Mouse (Mus musculus) left cerebral cortex, adult 11 months (tissue): ENCODE measurements around the gene Cipc.

Source experiments
- DNase-seq: peaks from one replicate; pipeline ENCODE4 v3.0.0; 2022; ENCODE audit warnings: low spot score

The Cipc gene

DNA sequence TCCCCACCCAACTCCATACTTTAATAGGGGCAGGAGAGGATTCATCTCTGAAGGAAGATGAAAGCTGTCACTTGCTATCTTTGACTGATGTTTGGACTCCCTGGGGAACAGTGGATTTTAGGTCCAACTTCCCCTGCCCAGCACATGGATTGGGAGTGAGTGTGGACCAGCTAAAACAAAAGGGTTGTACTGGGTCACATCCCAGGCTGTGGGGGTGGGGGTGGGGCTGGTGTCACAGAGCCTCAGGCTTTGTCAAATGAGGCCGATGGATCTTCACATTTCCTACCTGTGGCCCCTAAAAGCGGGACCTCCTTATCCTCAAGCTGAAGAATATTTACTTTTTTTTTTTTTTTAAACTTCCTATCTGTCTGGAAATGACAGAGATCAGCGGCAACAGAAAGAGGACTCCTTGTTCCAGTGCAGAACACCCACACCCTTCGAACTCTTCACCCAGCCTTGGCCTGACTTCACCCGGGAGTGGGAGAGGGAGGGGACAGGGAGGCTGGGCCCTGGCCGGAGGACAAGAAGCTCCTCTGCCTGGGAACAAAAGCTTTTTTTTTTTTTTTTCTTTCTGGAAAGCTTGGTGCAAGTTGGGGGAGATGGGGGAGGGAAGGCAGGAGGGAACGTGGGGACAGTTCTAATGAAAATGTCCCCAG, 14.8 kb upstream of the Cipc start:
- no peak for DNase-seq

DNA sequence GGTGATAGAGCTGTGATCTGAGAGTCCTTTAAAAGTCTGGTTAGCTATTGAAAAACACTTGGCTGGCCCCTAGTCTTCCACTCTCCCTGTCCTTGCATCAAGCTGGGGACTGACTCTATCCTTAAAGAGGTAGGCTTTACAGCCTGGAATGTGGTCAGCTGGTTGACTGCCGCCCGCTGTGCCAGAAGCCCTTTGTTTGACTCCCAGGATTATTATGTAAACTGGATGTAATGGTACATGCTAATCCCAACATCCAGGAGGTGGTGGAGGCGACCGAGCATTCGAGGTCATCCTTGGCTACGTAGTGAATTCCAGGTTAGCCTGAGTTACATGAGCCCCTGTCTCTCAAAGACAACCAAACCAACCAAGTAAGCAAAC, 14.3 kb upstream of the Cipc start:
- no peak for DNase-seq

DNA sequence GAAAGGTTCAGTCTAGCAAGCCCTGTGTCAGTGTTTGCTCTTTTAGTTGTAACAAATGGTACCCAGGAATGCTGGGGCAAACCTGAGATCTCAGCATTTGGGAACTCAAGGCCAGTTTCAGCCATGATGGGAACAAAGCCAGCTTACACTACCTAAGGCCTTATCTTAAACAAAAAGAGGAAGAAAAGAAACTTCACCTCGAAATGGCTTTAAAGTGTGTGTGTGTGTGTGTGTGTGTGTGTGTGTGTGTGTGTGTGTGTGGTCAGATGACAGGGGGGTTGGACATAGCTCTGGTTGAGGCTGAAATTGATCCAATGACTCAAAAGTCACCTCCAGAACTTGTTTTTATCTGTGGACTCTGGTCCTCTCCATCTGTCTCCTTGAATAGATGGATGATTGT, 12.1 kb upstream of the Cipc start:
- DNase-seq = no peak

DNA sequence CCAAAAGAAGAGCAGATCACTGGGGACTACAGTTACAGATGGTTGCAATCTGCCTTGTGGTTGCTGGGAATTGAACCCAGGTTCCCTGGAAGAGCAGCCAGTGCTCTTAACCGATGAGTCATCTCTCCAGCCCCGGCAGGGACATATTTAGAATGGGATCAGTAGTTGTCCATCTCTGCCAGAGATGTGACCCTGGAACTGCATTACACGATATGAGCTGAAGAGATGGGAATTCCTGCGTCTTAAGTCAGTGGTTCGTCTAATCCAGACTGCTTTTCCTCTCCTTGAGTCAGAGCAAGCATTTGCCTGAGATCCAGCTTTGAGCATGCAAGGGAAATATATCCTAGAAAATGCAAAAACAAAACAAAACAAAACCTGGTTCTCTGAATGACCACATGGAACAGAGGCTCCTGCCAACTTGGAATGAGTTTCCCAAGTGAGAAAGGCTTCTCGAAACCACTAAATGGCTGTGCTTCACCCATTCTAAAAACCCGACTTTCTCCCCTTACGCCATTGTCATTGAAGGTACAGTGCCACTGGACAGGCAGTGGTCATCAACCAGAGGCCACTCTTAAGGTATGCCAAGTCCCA, 11.1 kb upstream of the Cipc start:
- DNase-seq = no peak

DNA sequence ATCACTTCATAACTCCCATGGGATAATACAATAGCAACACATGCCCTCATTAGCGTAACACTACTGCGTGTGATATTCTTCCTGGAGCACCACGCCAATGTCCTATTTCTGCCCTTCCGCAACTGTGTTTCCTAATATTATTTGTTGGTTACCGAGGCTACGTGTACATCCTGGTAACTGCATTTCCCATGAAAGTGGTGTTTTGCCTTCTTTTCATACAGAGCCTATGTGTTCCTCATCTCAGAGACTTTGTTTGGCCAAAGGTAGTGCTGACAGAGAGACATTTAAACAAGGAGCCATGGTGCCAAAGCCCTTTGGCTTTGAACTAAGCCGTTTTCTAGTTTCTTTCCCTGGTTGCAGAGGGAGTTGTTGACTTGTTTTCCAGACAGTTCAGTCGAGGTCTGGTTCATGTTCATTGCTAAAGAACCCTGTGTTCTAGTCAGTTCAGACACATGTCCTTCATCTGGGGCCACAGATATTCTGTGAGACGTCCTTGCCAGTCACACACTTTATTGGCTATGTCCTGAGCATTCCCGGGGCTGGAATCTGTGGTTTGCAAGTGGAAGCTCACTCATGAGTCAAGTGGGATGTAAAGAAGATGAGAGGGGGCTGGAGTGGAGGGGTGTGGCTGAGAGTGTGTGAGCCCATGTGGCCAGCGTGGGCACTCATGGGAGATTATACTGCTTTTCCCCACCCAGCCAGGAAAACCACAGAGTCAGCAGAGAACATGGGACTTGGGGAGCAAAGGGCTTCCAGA, 10.1 kb upstream of the Cipc start:
- no peak for DNase-seq

DNA sequence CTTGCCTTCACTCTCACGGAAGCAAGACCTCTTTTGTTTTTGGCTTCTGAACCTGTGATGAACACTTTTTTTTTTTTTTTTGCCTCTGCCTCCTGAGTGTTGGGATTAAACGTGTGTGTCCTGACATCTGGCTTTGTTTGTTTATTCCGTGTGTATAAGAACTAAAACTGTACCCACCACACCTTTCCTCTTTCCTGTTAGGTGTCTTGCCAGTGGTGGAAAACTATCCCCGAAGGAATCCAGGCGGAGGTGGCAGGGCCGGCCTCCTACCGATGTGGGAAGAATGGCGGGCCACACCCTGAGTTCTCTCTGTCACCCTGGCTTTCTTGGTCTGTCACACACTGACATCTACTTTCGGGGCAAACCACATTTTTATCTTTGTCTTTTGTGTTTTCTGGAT, 8.3 kb upstream of the Cipc start:
- no peak for DNase-seq

DNA sequence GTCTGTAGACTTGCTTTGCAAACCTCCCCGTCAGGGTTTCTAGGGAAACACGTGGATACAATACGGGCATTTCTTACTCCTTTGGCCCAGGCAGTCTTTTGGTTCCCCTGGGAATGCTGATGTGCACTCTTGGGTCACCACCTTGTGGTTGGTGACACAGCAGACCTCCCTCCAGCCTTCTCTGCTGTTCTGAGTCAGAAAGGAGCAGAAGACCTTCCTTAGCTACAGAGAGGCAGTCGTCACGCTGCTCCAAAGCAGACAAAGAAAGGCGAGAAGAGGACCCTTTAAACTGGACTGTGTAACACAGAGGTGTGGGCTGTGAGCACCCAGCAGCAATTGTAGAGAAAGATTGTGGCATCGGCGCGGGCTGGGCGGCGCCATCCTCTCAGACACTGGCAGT, 5.7 kb upstream of the Cipc start:
- DNase-seq = no peak

DNA sequence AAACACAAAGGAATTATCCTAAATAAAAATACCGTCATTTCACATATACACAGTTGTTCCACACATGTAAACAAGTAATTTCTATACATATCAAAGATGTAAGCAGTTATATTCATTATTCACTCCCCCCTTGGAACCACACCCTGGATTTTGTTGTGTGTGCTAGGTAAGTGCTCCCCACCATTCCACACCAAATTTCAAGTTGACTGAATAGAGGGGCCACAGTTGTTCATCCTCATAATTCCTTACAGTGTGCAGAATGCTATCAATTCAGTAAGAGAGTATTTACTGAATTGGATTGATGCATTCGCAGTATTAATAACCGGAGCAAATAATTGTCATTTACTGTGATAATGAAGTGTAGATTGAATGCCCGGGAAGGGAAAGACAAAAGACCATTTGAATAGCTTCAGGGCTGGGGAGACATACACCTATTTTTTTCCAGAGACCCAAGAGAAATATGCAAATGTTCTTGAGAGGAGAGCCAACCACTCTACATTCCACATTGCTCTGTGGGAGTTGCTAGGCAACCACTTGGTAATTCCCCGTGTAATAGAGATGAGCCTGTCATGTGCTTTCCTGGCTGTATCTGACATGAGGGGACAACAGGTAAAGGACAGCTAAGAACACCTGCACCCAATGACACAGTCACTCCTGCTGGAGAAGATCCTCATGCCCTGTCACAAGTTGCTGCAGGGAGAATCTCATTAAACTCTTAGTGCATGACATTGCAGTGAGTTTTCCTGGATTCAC, 4.9 kb upstream of the Cipc start:
- DNase-seq = no peak

DNA sequence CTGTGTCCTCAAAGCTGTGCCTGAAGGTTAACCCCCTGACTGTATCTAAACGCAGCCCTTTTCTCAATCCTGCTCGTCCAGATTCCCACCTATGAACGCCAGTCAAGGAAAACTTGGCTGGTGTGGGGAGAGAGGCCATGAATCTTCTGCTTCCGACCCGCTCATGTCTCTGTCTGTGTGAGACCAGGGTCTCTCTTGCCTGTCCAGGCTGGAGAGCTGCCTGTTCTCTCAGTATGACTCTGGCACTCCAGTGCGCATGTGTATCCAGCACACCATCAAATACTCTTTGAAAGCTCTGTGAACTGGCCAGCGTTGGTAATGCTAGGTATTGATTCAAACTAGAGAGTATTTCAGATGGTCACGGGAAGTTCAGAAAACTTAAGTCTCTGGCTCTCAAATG, 3.4 kb upstream of the Cipc start:
- no peak for DNase-seq

DNA sequence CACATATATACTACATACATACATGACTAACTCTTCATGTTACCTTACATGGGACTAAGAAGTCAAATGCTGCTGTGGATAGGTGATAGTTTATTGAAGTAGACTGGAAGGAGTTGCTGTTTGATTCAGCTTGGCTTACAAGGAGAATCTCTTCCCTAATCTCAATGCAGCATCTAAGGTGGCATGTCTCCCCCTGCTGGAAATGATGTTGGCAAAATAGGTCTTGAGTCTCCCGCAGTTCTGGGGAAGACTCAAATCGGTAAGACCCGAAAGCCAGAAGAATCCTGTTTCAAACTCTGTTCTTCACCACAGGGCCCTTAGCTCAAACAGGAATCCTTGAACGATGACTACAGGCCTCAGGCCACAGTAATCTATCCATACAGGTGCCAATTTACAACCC, 1.7 kb upstream of the Cipc start:
- peak; percentile 83 for DNase-seq

DNA sequence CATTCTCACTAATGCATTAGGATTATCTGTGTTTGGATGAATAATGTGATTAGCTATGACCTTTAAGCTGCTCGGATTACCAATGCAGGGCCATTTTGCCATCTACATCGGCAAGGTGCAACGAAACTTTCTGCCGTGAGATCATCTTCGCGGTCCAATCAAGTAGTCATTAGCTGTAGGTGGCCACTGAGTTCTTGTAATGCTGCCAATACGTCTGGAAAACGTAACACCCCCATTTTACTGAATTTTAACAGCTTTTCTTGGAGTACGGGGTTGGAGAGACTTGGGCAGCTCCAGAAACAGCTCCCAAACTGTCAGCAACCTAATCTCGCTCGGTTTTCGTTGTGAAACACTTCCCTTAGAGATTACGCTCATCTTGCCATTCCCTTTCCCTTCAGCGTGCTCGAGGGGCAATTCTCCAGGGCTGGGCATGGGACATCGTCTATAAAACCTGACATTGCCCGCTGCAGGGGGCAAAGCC, 502 bp upstream of the Cipc start:
- no peak for DNase-seq

DNA sequence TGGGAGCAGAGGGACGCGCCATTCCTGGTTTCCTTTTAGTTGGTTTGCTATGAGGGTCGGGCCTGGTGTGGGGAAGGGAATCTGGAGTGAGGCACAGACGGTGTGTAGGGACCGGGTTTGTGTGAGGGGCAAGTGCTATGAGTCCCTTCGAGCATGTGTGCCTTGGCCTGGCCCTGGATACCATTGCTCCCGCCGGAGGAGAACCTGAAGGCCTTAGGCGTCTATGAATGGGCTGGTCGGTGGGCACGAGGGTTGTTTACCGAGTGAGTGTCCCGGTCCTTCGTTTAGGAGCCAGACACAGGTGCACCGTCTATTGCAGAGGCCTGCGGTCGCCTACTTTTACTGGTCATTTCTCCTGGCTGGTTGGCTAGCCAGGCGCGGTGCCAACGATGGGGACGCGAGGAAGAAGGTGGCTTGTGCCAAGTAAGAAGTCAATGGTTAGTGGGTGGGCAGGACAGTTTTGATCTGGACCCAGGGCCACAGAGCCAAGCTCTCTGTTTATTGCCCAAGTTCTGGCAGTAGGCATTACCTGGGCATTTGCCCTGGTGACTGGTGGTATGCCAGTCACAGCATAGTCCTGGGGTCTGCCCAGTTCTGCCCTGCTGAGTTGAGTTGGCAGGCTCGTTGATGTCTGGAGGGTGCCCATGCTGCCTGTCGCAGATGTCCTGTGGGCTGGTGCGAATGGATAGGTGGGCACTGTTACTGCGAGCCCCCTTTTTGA, 998 bp downstream of the Cipc start:
- DNase-seq = no peak

DNA sequence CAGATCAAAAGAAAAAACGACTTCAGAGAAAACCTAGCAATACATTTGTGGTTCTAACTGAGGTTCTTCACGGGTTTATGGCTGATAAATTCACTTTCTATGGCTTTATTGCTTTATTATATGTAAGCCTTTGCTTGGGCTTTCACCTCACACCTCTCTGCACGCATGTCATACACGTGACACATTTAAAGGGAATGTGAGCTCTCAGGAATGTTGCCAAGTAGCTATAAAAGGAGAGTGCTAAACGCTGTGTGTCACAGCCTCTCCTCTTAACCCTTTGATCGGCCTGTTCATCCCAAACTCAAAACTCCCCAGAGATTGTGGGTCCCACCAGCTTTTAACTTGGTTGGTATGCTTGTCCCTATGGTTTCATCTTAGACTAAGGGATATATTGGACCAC, 1.8 kb downstream of the Cipc start:
- DNase-seq = no peak

DNA sequence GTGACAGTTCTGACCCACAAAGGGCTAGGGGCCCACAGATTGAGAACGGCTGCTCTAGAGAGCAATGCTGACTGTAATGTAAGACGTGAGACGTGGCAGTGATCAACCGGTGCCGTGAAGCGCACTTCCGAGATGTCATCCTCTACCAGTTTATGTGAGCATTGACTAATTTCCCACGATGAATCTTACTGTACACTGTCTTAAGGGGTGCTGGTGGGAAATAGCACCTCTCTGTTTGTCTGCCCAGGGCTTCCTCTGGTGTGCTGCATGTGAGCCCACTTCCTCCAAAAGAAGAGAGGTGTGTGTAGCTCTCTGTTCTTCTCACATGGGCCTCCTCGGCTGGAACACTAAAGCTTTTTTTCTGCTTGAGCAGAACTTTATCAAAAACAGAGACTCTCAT, 2.7 kb downstream of the Cipc start:
- no peak for DNase-seq

DNA sequence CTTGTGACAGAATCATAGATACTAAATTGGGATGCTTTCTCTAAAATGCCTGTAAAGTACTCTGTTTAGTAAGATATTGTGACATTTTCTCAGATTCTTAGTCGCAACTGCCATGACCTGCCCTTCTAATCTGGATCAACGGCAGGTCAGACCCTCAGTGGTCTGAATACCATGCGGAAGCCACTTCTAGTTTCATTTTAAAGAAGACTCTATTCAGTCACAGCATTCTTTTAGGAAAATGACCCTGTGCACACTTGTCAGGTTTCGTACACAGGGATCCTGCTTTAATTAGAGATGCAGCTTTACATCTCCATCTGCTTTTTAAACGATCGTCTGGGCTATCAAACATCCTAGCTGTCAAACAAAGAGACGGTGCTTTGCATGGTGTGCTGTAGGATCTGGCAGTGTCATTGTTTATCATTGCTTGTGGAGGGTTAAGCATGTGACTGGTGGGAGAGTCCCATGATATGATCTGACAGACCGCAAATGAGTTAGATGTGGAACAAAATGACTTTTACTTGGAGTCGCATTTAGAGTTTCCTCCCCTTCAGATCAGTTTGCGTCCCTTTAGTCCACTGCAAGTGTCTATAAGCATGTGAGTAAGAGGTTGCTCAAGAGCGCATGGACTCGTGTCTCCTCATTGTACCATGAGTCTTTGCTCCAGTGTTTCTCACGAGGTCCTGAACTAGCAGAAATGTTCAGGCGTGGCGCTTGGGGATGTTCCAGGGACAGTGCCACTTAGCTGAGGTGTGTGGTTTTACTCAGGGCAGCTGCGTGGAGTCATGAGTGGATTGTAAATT, 3.5 kb downstream of the Cipc start:
- no peak for DNase-seq

DNA sequence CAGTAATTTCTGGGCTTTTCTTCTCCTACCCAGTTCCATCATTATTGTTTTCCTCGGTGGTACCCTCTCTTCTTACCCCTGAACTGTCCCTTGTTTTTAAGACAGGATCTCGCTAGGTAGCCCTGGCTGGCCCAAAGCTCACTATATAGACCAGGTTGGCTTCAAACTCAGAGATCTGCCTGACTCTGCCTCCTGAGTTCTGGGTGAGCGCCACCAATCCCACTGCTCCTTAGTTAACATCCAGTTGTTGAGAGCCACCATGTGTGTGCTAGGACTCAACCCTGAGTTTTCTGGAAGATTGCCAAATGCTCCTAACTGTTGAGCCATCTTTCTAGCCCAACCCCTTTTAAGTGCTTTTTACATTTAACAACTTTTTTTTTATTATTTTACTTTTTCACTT, 4.1 kb downstream of the Cipc start:
- no peak for DNase-seq

DNA sequence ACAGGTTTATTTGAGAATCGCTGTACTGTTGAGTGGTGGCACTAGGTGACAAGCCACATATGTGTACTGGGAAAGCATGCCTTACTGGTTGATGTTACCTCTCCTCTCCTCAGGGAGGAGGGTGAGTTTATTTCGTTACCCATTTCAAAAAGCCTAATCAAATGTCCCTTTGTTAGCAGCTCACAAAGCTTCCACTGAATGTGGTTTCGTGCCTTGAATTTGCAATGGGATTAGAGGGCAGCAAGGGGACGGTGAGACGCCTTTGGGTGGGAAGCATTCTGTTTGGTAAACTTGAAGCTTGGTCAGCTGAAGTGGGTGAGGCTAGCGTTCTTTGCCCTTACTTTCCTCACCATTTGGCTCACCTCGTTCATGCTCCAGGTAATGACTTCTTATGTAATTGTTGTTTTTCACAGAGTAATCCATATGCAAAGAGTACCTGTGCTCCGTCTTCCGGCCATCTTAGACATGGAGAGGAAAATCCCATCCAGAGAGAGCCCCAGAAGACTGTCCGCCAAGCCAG, 5.5 kb downstream of the Cipc start:
- DNase-seq = no peak

DNA sequence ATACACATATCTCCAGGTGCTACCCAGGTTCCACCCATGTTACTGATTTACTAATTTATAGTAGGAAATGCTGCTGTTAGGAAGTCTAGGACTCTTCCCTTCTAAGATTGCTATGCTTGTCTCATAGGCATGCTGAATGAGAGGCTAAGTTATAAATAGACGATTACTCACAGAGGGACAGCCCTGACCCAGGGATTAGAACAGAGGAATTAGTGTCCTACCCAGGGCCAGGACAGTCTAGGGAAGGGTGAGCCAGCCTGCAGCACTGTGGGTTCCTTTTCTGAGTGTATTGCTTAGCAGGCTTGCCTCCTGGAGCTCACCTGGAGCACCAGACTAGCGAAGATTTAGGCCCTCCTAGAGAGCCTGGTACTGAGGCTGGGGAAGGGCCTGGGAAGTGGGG, 9.1 kb downstream of the Cipc start:
- no peak for DNase-seq

DNA sequence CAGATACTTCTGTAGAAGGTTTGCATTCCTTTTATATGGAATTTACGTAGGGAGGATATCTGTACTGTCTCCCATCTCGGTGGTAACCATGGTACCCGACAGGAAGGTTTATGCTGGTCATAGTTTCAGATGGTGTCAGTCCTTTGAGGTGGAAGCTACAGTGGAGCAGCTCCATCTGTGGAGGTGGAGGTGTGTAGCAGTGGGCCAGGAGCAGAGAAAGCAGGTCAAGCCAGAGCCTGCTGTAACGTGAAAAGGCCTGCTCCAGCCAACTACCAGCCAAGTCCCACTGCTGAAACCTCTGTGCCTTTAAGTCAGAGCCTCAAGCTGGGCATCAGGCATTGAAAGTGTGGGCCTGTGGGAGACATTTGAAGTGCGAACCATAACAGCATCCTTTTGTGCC, 11.7 kb downstream of the Cipc start:
- no peak for DNase-seq

DNA sequence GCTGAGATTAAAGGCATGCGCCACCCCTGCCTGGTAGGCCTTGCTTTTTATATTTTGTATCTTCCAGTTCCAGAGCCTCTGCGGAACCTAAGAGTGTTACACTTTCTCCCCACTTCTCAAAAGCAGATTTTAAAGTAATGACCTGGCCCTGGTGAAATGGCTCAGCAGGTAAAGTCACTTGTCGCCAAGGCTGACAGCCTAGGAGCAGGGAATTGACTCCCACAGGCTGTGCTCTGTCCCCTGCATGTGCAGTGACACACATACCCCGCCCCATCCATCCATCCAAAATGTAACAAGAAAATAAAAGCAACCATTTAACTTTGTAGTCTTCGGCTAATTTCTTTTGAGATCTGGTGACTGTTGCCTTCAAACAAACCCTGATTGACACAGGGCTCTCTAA, 12.8 kb downstream of the Cipc start:
- DNase-seq = no peak

DNA sequence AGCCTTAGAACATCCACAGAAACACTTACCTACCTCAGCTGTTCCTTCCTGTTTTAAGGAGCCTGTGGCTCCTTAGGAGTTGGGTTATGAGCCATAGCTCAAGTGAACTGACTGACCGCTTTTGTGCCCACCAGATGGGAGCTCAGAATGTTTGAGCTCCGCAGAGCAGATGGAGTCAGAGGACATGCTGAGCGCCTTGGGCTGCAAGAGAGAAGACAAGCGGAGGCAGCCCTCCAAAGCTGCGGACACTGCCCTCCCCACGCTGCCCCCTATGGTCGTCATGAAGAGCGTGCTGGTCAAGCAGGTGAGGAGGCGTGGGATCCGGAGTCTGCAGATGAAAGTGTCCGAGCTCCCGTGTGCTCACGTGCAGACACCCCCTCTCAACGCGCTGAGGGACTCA, 13.3 kb downstream of the Cipc start:
- no peak for DNase-seq
